Mouse (Mus musculus) thymus, adult 2 months (tissue): ENCODE measurements around the gene Gm28048. TPM values are rescaled to one million over a fixed set of nuclear protein-coding genes. Genes with fewer than 3 reads are reported as not detected.

ENCODE experiments used
- DNase-seq: peaks from one replicate; pipeline ENCODE4 v3.0.0; 2021
- H3K27ac ChIP-seq: fragments of 200-500 bp; 2 replicates; pipeline ENCODE4 v1.5.1; 2012; ENCODE audit warnings: low read length, control low read depth; ENCODE audit not compliant: control insufficient read depth, insufficient read depth
- H3K27me3 ChIP-seq: fragments of 200-500 bp; 2 replicates; pipeline ENCODE4 v1.6.1; 2012; ENCODE audit warnings: mild to moderate bottlenecking, low read length, moderate library complexity, mixed read lengths; ENCODE audit not compliant: control insufficient read depth, insufficient read depth
- H3K36me3 ChIP-seq: fragments of 200-500 bp; 2 replicates; pipeline ENCODE4 v1.6.1; 2012; ENCODE audit warnings: mild to moderate bottlenecking, low read length, moderate library complexity; ENCODE audit not compliant: control insufficient read depth, insufficient read depth
- H3K4me1 ChIP-seq: fragments of 200-500 bp; replicated peaks from 2 replicates; pipeline ENCODE4 v1.6.1; 2012; ENCODE audit warnings: low read length; ENCODE audit not compliant: control insufficient read depth, insufficient read depth
- H3K4me3 ChIP-seq: fragments of 200-500 bp; 2 replicates; pipeline ENCODE4 v1.5.1; 2012; ENCODE audit warnings: mild to moderate bottlenecking, low read length, control low read depth, moderate library complexity; ENCODE audit not compliant: control insufficient read depth, insufficient read depth
- CTCF ChIP-seq: fragments of 200-500 bp; IDR thresholded peaks from 2 replicates; pipeline ENCODE4 v1.5.1; 2012; ENCODE audit warnings: mild to moderate bottlenecking, control low read depth, low read length, moderate library complexity, borderline replicate concordance; ENCODE audit not compliant: control insufficient read depth, poor library complexity, insufficient read depth; ENCODE audit errors: extremely low read depth
- POLR2A ChIP-seq: fragments of 200-500 bp; IDR thresholded peaks from 2 replicates; pipeline ENCODE4 v1.6.1; 2012; ENCODE audit warnings: mild to moderate bottlenecking, low read length, control low read depth, moderate library complexity; ENCODE audit not compliant: control insufficient read depth, poor library complexity, insufficient read depth; ENCODE audit errors: extremely low read depth
- WGBS: fragments of 180-500 bp; shearing (Covaris S2); methylation state at CpG from one replicate; pipeline ENCODE4 v1.1.7; 2018; 5-methylcytosine and 5-hydroxymethylcytosine counted together
- polyA plus RNA-seq: library from polyadenylated mRNA; depleted of rRNA; stranded (reverse); fragments of >200 nt; gene quantifications from 2 replicates; pipeline ENCODE4 v1.2.3, GENCODE M21; 2012

Gene Gm28048
- polyA plus RNA-seq, 1 experiment: not detected

DNA sequence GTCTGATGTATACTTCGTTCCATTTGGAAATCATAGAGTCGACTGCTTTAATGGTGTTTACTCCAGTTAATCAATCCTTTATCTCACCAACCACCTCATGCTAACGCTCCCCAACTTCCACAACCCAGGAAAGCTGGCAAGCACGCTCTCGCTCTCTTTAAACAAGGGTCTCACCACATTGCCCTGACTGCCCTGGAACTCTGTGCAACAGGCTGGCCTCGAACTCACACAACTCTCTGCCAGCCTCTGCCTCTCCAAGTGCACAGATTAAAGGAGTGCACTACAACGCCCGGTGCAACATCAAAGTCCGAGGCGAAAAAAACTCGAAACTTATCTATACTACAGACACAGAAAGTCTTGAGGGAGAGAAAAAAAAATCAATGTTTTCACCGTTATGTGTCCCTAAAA, 343 bp downstream of the Gm28048 start:
- peak overlapping the region; percentile 66 for H3K27ac ChIP-seq
- TF ChIP-seq CTCF (no peak), POLR2A (no peak)
- peaks cover 8% of the 10 kb centered on the region for H3K4me1 ChIP-seq
- no peaks in the 10 kb centered on the region for H3K27me3 ChIP-seq
- no peak for DNase-seq
- 4% methylated on average over 12 of the region's 12 CpGs for WGBS
- no peaks in the 10 kb centered on the region for H3K36me3 ChIP-seq
- peak overlapping the region; percentile 56 for H3K4me3 ChIP-seq

DNA sequence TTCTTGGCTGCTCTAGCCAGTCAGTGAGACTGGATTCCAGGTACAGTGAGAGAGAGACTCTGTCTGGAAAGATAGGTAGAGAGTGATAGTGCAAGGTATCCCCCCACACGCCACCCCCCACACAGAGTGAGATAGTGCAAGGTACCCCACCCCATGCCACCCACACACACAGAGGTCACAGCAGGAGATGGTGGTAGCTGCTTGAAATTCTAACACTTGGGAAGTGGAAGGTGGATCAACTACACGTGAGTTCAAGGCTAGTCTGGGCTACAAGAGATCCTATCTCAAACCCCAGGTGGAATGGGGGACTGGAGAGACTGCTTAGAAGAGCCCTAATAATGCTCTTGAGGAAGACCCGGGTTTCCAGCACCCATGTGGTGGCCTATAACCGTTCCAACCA, 849 bp downstream of the Gm28048 start:
- DNase-seq: no peak
- no peak overlapping the region for H3K4me3 ChIP-seq

DNA sequence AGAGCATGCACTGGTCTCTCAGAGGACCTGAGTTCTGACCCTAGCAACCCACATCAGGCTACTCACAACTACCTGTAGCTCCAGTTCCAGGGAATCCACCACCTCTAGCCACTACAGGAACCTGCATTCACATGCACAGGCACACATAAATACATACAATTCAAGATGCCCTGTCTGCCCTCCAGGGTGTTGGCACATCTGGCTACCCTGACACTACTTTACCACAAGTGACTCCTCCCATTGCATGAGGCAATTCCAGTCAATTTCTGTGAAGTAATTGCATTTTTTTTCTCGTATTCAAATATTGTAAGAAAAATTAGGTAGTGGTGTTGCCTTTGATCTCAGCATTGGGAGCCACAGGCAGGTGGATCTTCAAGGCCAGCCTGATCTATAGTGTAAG, 2.7 kb downstream of the Gm28048 start:
- H3K36me3 ChIP-seq: no peaks in the 10 kb centered on the region
- peaks cover 12% of the 10 kb centered on the region for H3K4me1 ChIP-seq
- no peaks in the 10 kb centered on the region for H3K27me3 ChIP-seq
- no peak for TF ChIP-seq POLR2A
- TF ChIP-seq CTCF: no peak
- no peak overlapping the region for H3K27ac ChIP-seq
- WGBS: 81% methylated on average over 1 of the region's 1 CpGs
- no peak for DNase-seq
- H3K4me3 ChIP-seq: no peak overlapping the region

More for the DNA sequence above, 849 bp downstream of the Gm28048 start:
- peaks cover 8% of the 10 kb centered on the region for H3K4me1 ChIP-seq
- H3K27me3 ChIP-seq: no peaks in the 10 kb centered on the region
- no peak for TF ChIP-seq POLR2A
- TF ChIP-seq CTCF: no peak
- 39% methylated on average over 4 of the region's 4 CpGs for WGBS
- H3K27ac ChIP-seq: no peak overlapping the region
- no peaks in the 10 kb centered on the region for H3K36me3 ChIP-seq

DNA sequence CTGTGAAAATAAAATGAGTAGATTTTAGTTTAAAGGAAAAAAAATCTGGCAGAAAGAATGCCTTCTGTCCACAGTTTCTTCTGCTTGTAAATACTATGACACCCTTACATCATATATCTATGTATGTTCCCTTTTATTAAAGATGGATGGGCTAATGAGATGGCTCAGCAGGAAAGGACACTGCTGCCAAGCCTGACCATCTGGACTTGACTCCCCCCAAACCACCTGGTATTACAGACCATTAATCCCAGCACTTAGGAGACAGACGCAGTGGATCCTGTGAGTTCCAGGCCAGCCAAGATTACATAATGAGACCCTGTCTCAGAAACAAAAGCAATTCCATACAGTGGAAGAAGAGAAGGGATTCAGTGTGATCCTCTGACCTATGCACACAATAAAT, 3.2 kb downstream of the Gm28048 start:
- no peak for TF ChIP-seq POLR2A
- TF ChIP-seq CTCF: no peak

DNA sequence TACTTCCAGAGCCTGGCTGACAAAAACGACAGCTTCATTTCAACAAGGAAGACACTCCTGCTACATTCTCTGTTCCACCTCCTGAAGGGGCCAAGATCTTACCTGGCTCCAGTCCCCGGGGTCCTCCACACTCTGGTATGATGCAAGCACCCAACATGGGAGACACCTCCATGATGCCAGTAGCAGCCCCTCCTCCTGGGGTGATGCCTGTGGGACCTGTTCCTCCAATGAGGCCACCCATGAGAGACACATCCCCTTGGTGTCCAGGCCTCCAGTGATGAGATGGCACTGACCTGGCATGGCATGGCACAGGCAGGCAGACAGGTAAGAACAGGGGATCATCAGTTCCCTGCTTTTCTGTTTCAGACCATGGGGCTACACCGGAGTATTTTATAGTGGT, 3.7 kb downstream of the Gm28048 start:
- DNase-seq: no peak
- Histone ChIP-seq H3K27ac (no peak overlapping the region), H3K4me1 (peaks cover 18% of the 10 kb centered on the region), H3K27me3 (no peaks in the 10 kb centered on the region), H3K36me3 (no peaks in the 10 kb centered on the region), H3K4me3 (no peak overlapping the region)
- WGBS: 94% methylated on average over 3 of the region's 3 CpGs
- TF ChIP-seq POLR2A (no peak), CTCF (no peak)

More for the DNA sequence above, 3.2 kb downstream of the Gm28048 start:
- no peak overlapping the region for H3K4me3 ChIP-seq
- no peak overlapping the region for H3K27ac ChIP-seq
- no peaks in the 10 kb centered on the region for H3K27me3 ChIP-seq
- 96% methylated on average over 1 of the region's 1 CpGs for WGBS
- DNase-seq: no peak
- H3K36me3 ChIP-seq: no peaks in the 10 kb centered on the region
- H3K4me1 ChIP-seq: peaks cover 16% of the 10 kb centered on the region

DNA sequence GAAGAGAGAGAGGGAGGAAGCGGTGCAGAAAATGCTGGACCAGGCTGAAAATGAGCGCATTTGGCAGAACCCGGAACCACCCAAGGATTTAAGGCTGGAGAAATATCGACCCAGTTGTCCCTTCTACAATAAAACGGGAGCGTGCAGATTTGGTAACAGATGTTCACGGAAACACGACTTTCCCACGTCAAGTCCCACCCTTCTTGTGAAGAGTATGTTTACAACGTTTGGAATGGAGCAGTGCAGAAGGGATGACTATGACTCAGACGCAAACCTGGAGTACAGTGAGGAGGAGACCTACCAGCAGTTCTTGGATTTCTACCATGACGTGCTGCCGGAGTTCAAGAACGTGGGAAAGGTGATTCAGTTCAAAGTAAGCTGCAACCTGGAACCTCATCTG, 8.3 kb downstream of the Gm28048 start:
- Histone ChIP-seq H3K27ac (no peak overlapping the region), H3K27me3 (no peaks in the 10 kb centered on the region), H3K4me1 (peaks cover 15% of the 10 kb centered on the region), H3K36me3 (no peaks in the 10 kb centered on the region), H3K4me3 (peak overlapping the region; percentile 78)
- TF ChIP-seq CTCF (no peak), POLR2A (no peak)
- DNase-seq: peak; percentile 8
- 52% methylated on average over 14 of the region's 14 CpGs for whole genome bisulfite sequencing
